Mouse (Mus musculus): ENCODE results near the gene Coro1c.
A peak's percentile ranks its signal among the peaks of the same experiment; 100 is the strongest.
"Not testable (repeated sequence)": the region's sequence is repeated elsewhere in the genome, so short reads cannot be mapped to it uniquely, and the experiment has no call there.

The Coro1c gene

DNA sequence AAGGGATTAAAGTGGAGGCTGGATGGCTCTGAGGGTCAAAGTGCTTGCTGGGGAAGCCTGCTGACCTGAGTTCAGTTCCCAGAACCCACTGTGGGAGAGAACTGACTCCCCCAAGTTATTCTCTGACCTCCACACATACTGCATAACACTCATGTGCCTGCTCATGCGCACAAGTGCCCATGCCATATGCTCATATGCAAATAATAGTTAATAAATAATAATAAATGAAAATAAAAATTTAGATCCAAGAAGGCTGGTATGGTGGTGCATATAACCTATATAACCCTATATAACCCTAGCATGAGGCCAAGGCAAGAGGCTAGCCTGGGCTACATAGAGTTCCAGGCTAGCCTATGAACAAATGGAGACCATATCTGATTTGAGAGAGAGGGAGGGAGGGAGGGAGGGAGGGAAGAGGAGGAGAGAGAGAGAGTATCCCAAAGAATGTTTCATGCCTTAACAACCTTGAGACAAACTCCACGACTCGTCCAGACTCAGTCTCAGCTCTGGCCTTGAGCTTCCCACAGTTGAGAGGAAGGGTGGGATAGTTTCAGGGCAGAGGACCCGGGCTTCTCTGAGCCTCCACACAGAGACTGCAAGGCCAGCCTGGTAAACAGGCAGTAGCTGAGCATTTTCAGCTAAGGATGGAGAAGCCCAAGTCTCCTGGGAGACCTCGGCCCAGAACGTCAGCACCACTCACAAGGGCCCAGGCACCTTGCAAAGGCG, 78.8 kb downstream of the Coro1c start:
- no peak for DNase-seq (ENCODE audit: low spot score in 2 of 2)

GRCm38 (mm10) chr5:113828481-113828880, 80.1 kb downstream of the Coro1c start:
- no peak for DNase-seq (ENCODE audit: low spot score in 2 of 2)

DNA sequence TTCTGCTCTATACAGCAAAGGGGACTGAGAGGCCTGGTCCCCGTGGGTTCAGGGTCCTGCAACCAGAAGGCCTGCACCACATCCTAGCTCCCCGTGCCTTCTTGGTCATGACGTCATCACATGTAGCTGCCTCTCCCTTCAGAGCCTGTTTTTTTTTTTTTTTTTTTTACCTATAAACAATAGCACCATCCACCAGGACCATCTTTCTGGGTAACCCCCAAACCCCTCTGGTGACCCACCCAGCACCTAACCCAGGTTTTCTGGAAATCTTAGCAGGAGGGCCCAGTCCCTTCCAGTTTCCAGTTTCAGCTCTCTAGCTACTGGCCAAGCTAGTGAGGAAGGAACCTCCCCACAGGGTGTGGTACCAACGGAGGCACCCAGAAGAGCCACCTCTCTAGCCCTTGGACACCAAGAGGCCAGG, 80.6 kb downstream of the Coro1c start:
- DNase-seq (ENCODE audit: low spot score in 2 of 2): no peak

- no peak for DNase-seq (ENCODE audit: low spot score in 2 of 2)
Measured at GRCm38 (mm10) chr5:113826619-113827018, 81.9 kb downstream of the Coro1c start.

GRCm38 (mm10) chr5:113825558-113825957, 83.0 kb downstream of the Coro1c start:
- DNase-seq (ENCODE audit: low spot score in 2 of 2): no peak

DNA sequence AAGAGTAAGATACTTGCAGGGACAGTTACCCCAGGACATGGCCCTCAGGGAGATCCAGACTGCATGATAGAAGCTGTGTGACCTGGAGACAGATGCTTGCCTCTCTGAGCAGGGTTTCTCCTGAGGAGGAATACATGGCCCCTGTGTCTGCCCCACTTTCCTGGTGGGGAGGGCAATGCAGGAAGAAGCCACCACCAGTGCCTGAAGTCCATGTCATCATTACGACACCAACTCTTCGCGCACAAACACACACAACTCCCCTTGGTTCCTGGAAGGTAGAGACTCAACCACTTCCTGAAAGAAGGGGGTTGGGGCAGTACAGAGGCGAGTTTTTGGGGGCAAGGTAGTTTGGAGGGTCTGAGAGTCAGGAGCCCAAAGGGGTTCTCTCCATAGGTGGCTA, 84.3 kb downstream of the Coro1c start:
- no peak for DNase-seq (ENCODE audit: low spot score in 2 of 2)

DNA sequence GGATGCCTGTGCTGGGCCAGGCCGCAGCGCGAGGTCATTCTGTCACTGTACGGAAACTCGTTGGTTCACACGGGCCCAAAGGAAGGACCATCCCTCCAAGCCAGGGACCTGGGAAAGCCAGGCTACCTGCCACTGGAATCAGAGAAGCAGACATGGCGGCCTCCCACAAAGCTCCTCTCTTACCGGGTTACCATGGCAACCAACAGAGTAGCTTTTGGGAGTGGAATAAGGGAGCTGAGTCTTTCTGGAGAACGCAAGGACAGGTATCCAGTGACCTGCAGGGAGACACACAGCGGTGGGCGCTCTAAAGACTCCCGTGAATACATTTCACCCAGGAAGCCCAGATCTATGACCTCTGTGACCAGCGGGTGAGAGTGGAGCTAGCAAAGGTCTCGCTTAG, 90.0 kb downstream of the Coro1c start:
- no peak for DNase-seq (ENCODE audit: low spot score in 2 of 2)

DNA sequence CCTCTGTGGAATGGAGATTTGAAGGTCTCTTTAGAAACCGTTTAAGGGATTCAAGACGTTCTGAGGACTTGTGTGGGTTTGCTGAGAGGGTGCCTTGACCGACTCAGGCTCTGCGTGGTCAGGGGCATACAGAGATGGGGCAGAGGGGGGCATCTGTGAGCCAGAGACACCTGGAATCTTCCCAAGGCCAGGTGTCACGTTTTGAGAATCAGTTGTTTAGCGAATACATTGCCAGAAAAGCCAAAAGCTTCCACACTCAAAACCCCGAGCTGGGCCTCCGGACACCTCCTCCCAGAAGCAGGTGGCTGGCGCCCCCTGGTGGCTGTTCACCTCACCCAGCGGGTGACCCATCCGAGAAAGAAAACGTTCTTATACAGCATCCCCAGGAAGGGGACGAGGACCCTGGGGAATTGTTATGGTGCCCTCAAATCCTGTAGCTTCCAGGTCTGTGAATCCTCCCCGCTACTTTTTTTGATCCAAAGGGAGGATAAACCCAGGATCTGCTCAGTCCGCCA, 92.9 kb downstream of the Coro1c start:
- peak; percentile 49 to 63 for DNase-seq (ENCODE audit: low spot score in 2 of 2)

DNA sequence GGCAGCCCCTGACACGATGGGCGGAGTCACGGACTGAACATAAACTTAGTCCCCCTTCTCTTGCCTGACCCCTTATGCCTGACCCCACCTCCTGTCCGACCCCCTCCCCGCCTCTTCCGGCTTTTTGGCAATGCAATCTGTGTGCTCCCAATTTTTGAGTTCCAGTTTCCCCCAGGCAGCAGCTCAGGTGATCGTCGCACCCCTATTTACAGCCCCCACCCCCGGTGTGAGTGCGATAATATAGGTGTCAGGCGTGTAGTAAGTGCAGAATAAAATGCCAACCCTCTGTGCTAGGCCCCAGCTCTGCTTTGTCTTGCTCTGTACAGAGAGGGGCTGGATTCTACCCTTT, 93.5 kb downstream of the Coro1c start:
- DNase-seq (ENCODE audit: low spot score in 2 of 2): no peak

DNA sequence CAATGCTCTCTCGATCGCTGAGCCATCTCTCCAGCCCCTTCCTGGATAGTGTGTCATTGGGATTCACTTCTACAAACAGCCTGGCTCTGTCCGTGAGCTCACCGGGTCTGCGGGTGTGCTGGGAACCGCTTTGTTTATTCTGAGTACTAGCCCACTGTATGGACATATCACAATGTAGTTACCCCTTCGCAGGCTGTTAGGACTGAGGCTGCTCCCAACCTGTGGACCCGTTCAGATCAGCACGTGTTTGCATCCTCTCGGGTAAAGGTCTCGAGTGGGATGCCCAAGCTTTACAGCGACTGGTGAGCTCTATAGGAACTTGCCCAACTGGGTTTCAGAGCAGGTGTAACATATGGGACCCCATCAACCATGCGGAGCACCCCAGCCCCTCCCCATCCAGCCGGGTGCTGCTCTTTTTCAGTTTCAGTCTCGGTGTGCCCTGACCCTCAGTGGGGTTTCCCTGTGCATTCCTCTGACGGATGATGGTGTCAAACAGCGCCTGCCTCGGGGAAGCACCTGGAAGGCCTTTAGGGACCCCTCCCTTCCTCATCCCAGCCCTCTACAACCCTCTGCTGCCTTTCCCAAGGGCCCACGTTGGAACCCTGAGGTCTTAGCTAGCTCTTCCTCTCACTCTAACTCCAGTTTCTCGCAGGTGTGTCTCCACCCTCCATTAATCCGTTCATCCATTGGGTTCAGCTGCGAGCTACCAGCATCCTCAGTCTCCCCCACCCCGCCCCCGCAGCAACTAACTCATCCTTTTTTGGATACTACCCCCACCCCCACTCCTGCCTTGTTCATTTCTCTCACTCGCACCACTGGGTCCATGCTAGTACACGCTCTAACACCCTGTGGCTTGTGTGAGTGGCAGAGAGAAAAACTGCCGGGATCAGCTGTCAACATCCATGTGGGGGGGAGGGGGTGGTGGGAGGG, 94.2 kb downstream of the Coro1c start:
- no peak for DNase-seq (ENCODE audit: low spot score in 2 of 2)

- no peak for DNase-seq (ENCODE audit: low spot score in 2 of 2)
Measured at GRCm38 (mm10) chr5:113813608-113814007, 95.0 kb downstream of the Coro1c start.

DNA sequence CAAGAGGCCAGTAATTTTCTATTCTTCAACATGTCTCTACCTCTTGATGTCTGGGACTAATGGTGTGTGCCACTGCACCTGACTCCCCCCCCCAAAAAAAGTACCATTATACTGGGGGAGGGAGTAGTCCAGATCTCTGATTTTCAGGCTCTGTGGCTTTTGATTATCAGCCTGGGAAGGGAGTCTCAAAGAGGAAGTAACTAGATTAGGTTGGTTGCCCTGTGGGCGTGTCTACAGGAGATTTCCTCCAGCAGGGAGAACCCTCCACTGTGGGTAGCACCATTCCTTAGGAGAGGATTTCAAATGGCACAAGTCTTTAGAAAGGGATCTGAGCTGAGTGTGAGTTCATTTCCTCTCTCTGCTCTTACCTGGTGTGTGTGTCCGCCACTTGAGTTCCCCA, 95.9 kb downstream of the Coro1c start:
- DNase-seq (ENCODE audit: low spot score in 2 of 2): no peak

GRCm38 (mm10) chr5:113811824-113812420, 96.6 kb downstream of the Coro1c start:
- not testable (repeated sequence) for DNase-seq (ENCODE audit: low spot score in 2 of 2)

- no peak for DNase-seq (ENCODE audit: low spot score in 2 of 2)
Measured at GRCm38 (mm10) chr5:113810111-113810510, 98.4 kb downstream of the Coro1c start.

DNA sequence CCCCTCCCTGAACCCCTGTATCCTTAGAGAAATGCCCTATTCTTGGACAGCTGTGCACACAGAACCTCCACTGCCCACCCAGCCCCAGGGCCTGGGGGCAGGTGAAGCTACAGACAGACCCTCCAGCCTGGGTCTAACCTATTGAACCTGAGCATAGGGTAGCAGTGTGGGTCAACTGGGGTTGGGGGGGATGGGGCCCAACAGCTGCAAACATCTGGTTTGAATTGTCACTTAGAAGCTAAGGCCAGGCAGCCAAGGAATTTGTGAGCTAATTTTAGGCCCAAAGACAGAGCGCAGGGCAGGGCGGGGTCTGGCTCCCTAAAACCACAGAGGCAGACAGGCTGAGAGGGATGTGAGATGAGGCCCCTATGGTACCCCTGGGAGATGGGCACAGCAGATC, 100.4 kb downstream of the Coro1c start:
- no peak for DNase-seq (ENCODE audit: low spot score in 2 of 2)

DNA sequence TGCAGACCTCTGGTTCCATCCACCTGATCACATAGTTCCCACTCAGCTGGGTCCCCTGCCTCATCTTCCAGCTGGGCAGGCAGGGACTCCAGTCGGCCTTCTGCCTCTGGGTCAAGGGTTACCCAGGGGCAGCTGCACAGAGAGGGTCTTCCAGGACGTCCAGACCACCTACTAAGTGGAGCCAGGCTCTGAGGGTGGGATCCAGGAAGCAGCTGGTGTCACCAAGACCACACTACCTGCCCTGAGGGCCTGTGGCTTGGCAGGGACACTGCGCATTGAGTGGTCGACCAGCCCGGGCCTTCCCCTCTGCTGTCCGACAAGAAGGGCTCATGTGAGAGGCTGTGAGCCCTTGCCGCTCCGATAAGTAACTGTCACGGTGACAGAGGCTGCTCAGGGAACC, 100.8 kb downstream of the Coro1c start:
- DNase-seq (ENCODE audit: low spot score in 2 of 2): no peak

DNA sequence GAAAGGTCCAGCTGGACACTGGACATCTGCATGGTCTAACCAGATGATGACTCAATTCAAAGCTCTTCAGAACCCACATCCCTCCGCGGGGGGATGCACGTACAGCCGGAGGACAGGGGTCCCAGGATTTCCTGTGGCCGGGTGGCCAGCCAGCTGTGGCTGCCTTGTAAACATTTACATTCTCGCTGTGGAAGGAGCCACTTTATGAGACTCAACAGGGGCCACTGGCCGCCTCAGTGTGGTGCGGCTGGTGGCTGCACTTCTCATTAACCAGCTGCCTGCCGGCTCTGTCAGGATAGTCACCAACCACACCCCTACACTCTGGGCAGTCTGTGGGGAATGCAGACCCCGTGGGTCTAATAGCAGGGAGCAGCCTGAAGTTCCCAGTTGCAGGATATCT, 102.1 kb downstream of the Coro1c start:
- DNase-seq (ENCODE audit: low spot score in 2 of 2): no peak

- no peak for DNase-seq (ENCODE audit: low spot score in 2 of 2)
Measured at GRCm38 (mm10) chr5:113805301-113805700, 103.3 kb downstream of the Coro1c start.

DNA sequence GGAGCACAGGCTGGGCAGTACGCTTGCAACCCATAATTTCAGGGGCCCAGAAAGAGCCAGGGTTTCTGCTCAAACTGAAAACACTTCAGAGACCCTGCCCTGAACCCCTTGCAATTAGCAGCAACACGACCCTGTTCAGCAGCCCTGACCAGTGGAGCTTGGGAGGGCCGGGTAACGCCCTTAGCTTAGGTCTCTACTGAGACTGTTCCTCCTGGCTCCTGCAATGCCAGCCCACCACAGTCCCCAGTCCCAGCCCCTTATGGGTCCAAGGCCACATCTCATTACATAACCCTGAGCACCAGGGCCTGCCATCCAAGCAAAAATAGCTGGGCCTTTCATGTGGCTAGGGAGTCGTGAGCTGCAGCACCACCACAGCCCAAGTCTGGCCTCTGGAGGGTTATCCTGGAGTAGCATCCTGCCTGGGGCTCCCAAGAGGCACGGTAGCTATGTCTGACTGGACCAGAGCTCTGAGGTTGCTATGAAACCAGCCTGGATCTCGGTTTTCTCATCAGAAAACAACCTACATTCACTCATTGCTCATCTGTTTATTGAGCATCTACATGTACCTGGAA, 104.1 kb downstream of the Coro1c start:
- DNase-seq (ENCODE audit: low spot score in 2 of 2): no peak

DNA sequence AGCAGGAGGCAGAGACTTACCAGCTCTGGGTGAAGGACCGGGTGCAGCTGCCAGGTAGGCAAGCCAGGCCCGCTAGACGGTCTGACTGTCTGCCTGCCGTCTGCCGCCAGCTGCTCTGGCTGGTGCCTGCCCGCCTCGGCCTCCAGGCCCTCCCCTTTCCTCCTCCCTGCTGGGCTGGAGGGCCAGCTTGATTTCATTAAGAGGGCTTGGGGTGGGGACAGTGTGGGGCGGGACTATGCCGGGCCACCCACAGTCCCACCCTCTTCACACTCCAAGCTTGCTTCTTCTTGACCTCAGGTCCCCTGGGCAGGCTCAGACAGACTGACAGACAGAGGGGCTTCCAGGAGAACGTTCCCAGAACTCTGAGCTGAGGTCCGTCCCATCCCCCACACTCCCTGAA, 108.3 kb downstream of the Coro1c start, which contains the start of gene Tmem119:
Tmem119 (minus strand) TSS at position 237 of the 400 bp plus-strand sequence.
- no peak for DNase-seq (ENCODE audit: low spot score in 2 of 2)

GRCm38 (mm10) chr5:113799691-113800090, 108.9 kb downstream of the Coro1c start:
- DNase-seq (ENCODE audit: low spot score in 2 of 2): no peak

DNA sequence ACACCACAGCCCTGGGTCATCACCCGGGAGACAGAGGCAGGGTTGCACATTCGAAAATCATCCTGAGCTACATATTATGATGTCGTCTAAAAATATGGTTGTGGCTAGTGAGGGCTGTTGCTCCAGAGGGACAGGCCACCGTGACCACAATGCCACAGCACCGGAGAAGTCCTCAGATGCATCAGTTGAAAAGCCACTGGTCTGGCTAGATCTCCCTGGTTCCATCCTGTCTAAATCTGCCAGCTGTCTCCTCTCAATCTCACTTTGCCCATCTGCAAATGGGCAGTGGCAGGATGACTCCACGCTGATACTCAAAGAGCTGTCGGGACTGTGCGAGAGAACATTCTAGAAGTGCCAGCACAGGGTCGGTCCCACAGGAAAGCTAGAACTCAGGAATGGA, 110.0 kb downstream of the Coro1c start:
- no peak for DNase-seq (ENCODE audit: low spot score in 2 of 2)
